Mouse (Mus musculus): ENCODE results near the gene Eef1a1. TPM values are rescaled to one million over a fixed set of nuclear protein-coding genes. Genes with fewer than 3 reads are reported as not detected.
A peak's percentile ranks its signal among the peaks of the same experiment; 100 is the strongest.

Gene Eef1a1
- polyA plus RNA-seq, 1 experiment from 2014 or later: 1,972 TPM

DNA sequence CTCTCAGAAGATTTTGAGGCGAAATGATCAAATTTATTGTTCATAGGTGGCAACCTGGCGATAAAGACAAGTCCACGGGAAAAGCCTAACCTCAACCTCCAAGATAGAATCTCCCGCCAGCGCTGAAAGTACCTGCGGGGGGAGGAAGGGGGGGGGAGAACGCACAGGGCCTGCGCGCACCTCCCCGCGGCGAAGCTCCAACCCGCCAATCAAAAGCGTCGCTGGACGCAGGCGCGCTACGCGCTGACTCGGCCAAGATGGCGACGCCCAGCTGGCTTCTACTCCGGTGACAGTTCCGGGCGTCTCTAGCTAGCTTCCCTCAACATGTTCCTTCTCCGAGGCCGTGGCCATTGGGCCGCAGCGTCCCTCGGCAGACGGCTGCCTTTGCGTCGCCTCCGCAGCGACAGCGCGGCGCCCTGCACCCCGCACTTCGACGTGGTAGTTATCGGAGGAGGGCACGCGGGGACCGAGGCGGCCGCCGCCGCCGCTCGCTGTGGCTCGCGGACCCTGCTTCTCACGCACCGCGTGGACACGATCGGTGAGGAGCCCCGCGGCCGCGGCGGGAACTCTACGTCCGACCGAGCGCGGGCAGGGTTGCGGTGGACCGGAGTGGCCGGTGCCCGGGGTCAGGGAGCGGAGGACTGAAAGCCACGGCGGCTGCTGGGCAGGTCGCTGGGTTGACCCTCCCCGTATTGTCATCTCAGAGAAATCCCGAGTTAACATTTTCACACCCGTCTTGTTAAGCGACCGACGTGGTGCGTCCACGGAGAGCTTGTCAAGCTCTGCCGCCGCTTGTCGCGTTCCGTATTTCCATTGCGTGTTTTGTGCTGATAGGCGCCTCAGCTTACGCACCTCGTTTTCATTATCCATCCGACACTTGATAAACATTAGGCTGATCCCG, 40.7 kb downstream of the Eef1a1 start, which contains the start of the genes Mto1 and Gm17324:
TSS of gene Mto1 (plus strand) at position 236 of the 901 bp plus-strand sequence.
TSS of gene Gm17324 (minus strand) at position 814 of the 901 bp plus-strand sequence.
- TF ChIP-seq CTCF (IDR thresholded peaks at IDR 0.05; ENCODE audit: low read depth): no peak
- no peak for TF ChIP-seq EP300 (IDR thresholded peaks at IDR 0.05; ENCODE audit: low read depth)
- under 1% methylated on average over 89 of the region's 96 CpGs for WGBS (ENCODE audit: insufficient replicate concordance)
- Histone ChIP-seq H3K27ac (ENCODE audit: low read depth) (peak within 1 kb of the TSS; percentile 96), H3K4me2 (ENCODE audit: low read depth, low read length) (peak within 1 kb of the TSS; percentile 68), H3K4me1 (ENCODE audit: insufficient read depth) (peaks cover 13% of the 10 kb centered on the region), H3K4me3 (ENCODE audit: low read depth, low read length) (peak within 1 kb of the TSS; percentile 100), H3K27me3 (ENCODE audit: insufficient read depth, low read length) (peaks cover 23% of the 10 kb centered on the region), H3K9ac (replicated peaks) (peak within 1 kb of the TSS; percentile 97), H3K36me3 (replicated peaks; ENCODE audit: insufficient read depth, low read length) (peaks cover 21% of the 10 kb centered on the region), H3K9me3 (ENCODE audit: low read length) (no peaks in the 10 kb centered on the region)
- DNase-seq (peak; percentile 96), ATAC-seq (peak; percentile 95)

DNA sequence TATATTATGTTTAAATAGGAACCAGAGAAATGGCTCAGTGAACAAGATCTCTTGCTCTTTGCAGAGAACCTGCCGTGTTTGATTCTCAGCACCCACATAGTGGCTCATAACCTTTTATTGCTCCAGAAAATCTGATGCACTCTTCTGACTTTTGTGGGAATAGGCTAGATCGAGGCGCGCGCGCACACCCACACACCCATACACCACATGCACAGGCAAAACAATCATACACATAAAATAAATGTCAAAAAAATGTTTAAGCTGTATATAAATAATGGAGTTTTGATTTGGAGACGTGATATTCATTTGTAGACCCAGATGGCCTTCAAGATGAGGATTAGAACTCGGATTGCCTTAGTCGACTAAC, 41.4 kb downstream of the Eef1a1 start:
- peak overlapping the region; percentile 97; the same call in 1 of the 2 replicates for H3K9ac ChIP-seq (replicated peaks)
- 34% methylated on average over 9 of the region's 9 CpGs for WGBS (ENCODE audit: insufficient replicate concordance)
- peaks cover 29% of the 10 kb centered on the region for H3K27me3 ChIP-seq (ENCODE audit: insufficient read depth, low read length)
- H3K9me3 ChIP-seq (ENCODE audit: low read length): no peaks in the 10 kb centered on the region
- H3K4me2 ChIP-seq (ENCODE audit: low read depth, low read length): peak overlapping the region; percentile 68
- peak overlapping the region; percentile 100 for H3K4me3 ChIP-seq (ENCODE audit: low read depth, low read length)
- TF ChIP-seq CTCF (IDR thresholded peaks at IDR 0.05; ENCODE audit: low read depth) (no peak), EP300 (IDR thresholded peaks at IDR 0.05; ENCODE audit: low read depth) (no peak)
- H3K27ac ChIP-seq (ENCODE audit: low read depth): no peak overlapping the region
- H3K36me3 ChIP-seq (replicated peaks; ENCODE audit: insufficient read depth, low read length): peaks cover 14% of the 10 kb centered on the region
- DNase-seq (no peak), ATAC-seq (no peak)
- peaks cover 16% of the 10 kb centered on the region for H3K4me1 ChIP-seq (ENCODE audit: insufficient read depth)

DNA sequence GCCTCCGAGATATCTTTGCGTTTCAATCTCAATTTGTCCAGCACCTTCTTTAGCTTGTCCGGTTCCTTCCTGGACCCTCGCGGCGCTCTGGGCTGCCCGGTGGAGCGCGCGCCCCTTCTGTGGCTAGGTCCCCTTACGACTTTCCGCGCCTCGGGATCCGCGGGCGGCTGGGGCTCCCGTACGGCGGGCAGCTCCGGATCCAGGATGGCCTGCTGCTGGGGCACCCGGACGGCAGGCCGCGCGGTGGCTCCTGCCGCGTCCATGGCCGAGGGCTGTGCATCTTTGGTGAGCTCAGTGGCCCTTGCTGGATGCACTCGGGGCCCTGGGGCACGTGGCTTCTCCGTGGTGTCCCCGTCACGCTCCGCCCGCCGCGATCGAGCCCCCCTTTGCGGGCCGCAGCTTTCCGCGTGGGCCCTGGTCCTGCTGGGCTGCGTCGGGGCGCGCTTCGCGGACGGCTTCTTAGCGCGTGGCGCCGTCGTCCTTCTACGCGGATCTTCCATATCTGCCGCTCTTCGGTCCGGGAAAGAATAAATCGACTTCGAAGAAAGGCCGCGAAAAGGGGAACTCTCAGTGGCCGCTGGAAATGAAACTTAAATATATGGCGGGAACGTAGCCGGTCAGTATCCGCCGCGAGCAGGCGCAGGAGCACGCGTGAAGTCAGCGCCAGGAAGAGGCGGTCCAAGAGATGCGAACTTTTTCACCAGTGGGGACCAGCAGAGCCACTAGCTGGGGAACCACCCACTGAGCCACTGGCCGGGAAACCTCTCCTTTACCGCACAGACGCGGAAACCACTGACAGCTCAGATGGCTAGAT, 46.2 kb downstream of the Eef1a1 start, which contains the start of gene Cgas:
TSS of gene Cgas (minus strand) at position 659 of the 814 bp plus-strand sequence.
- Histone ChIP-seq H3K4me2 (ENCODE audit: low read depth, low read length) (peak within 1 kb of the TSS; percentile 84), H3K4me1 (ENCODE audit: insufficient read depth) (peaks cover 14% of the 10 kb centered on the region), H3K27me3 (ENCODE audit: insufficient read depth, low read length) (peaks cover 46% of the 10 kb centered on the region), H3K36me3 (replicated peaks; ENCODE audit: insufficient read depth, low read length) (no peaks in the 10 kb centered on the region), H3K9me3 (ENCODE audit: low read length) (no peaks in the 10 kb centered on the region), H3K9ac (replicated peaks) (peak within 1 kb of the TSS; percentile 42), H3K27ac (ENCODE audit: low read depth) (peak within 1 kb of the TSS; percentile 29; the same call in 1 of the 2 replicates), H3K4me3 (ENCODE audit: low read depth, low read length) (peak within 1 kb of the TSS; percentile 50)
- TF ChIP-seq CTCF (IDR thresholded peaks at IDR 0.05; ENCODE audit: low read depth) (no peak), EP300 (IDR thresholded peaks at IDR 0.05; ENCODE audit: low read depth) (no peak)
- DNase-seq: peak; percentile 70
- under 1% methylated on average over 81 of the region's 81 CpGs for WGBS (ENCODE audit: insufficient replicate concordance)
- ATAC-seq: peak; percentile 66

DNA sequence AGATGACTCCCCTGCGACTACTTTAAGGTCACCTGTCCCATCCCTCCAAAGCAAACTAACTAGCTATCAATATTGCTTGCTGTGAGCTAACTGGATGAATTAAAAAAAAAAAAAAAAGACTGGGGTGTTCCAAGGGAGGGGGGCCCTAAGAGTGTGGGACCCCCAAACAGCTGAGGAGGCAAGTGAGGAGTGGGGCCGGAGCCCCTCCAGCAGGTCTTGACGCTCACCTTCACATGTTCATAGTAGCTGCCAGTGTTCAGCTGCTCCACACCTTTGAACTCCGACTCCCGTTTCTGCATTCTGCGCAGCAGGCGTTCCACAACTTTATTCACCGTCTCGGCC, 46.7 kb downstream of the Eef1a1 start:
- peaks cover 46% of the 10 kb centered on the region for H3K27me3 ChIP-seq (ENCODE audit: insufficient read depth, low read length)
- H3K9me3 ChIP-seq (ENCODE audit: low read length): no peaks in the 10 kb centered on the region
- no peaks in the 10 kb centered on the region for H3K36me3 ChIP-seq (replicated peaks; ENCODE audit: insufficient read depth, low read length)
- H3K4me3 ChIP-seq (ENCODE audit: low read depth, low read length): peak overlapping the region; percentile 50
- H3K4me2 ChIP-seq (ENCODE audit: low read depth, low read length): peak overlapping the region; percentile 84
- DNase-seq (no peak), ATAC-seq (peak; percentile 30; the same call in 1 of the 2 replicates)
- TF ChIP-seq EP300 (IDR thresholded peaks at IDR 0.05; ENCODE audit: low read depth) (no peak), CTCF (IDR thresholded peaks at IDR 0.05; ENCODE audit: low read depth) (no peak)
- 4% methylated on average over 9 of the region's 9 CpGs for WGBS (ENCODE audit: insufficient replicate concordance)
- H3K9ac ChIP-seq (replicated peaks): peak overlapping the region; percentile 42
- H3K27ac ChIP-seq (ENCODE audit: low read depth): peak overlapping the region; percentile 19; the same call in 1 of the 2 replicates
- peaks cover 14% of the 10 kb centered on the region for H3K4me1 ChIP-seq (ENCODE audit: insufficient read depth)

DNA sequence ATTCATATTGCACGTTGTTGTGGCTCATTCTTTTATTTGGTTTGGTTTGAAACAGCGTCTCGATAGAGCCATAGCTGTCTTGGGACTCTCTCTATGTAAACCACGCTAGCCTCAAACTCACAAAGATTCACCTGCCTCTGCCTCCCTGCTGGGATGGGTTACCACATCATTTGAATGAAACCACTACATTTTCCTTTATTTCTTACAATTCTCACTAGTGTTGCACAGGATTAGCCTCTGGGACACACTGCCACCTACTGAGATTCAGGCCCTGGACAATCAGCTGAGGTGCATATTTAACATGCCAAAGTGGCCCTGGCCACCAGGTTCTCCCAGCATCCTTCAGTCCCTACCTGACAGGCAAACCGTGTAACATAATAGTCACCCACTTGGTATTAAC, 49.5 kb downstream of the Eef1a1 start:
- no peak for ATAC-seq
- no peak for TF ChIP-seq EP300 (IDR thresholded peaks at IDR 0.05; ENCODE audit: low read depth)
- TF ChIP-seq CTCF (IDR thresholded peaks at IDR 0.05; ENCODE audit: low read depth): 0 out of 2 replicates have a peak, but pooled peaks have one; percentile 11
- H3K27me3 ChIP-seq (ENCODE audit: insufficient read depth, low read length): peaks cover 35% of the 10 kb centered on the region

More for the DNA sequence above, 49.5 kb downstream of the Eef1a1 start:
- Histone ChIP-seq H3K4me3 (ENCODE audit: low read depth, low read length) (no peak overlapping the region), H3K4me1 (ENCODE audit: insufficient read depth) (peaks cover 14% of the 10 kb centered on the region), H3K36me3 (replicated peaks; ENCODE audit: insufficient read depth, low read length) (no peaks in the 10 kb centered on the region), H3K9me3 (ENCODE audit: low read length) (no peaks in the 10 kb centered on the region), H3K27ac (ENCODE audit: low read depth) (no peak overlapping the region), H3K4me2 (ENCODE audit: low read depth, low read length) (no peak overlapping the region), H3K9ac (replicated peaks) (no peak overlapping the region)
- WGBS (ENCODE audit: insufficient replicate concordance): 63% methylated on average over 5 of the region's 5 CpGs
- no peak for DNase-seq
